Mouse (Mus musculus) liver, postnatal 0 days (tissue): ENCODE results near the gene Gm10447. TPM values are rescaled to one million over a fixed set of nuclear protein-coding genes. Genes with fewer than 3 reads are reported as not detected.
A peak's percentile ranks its signal among the peaks of the same experiment; 100 is the strongest.

Experiments
- ATAC-seq: fragments of 200-750 bp; cut with Nextera tagmentation; 2 replicates; pipeline ENCODE4 v1.8.0; 2017; ENCODE audit warnings: mild to moderate bottlenecking, moderate library complexity
- DNase-seq: peaks from one replicate; pipeline ENCODE4 v3.0.0-alpha.2; 2016
- H3K27ac ChIP-seq: fragments of 300-500 bp; sonication (generic); 2 replicates; pipeline ENCODE4 v1.5.1; 2014; ENCODE audit warnings: antibody characterized with exemption, moderate library complexity, mild to moderate bottlenecking, low read depth
- H3K27me3 ChIP-seq: fragments of 300-500 bp; sonication (generic); 2 replicates; pipeline ENCODE4 v1.6.1; 2014; ENCODE audit warnings: low read length, control low read depth, mixed read lengths; ENCODE audit not compliant: insufficient read depth
- H3K36me3 ChIP-seq: fragments of 300-500 bp; sonication (generic); replicated peaks from 2 replicates; pipeline ENCODE4 v1.6.1; 2014; ENCODE audit warnings: mild to moderate bottlenecking, control low read depth, low read length, moderate library complexity, mixed read lengths; ENCODE audit not compliant: insufficient read depth
- H3K4me1 ChIP-seq: fragments of 300-500 bp; sonication (generic); 2 replicates; pipeline ENCODE4 v1.6.1; 2014; ENCODE audit warnings: antibody characterized with exemption, mild to moderate bottlenecking, control low read depth; ENCODE audit not compliant: insufficient read depth
- H3K4me2 ChIP-seq: fragments of 300-500 bp; sonication (generic); 2 replicates; pipeline ENCODE4 v1.6.1; 2014; ENCODE audit warnings: low read depth, mild to moderate bottlenecking, low read length, moderate library complexity, mixed read lengths
- H3K4me3 ChIP-seq: fragments of 300-500 bp; sonication (generic); 2 replicates; pipeline ENCODE4 v1.5.1; 2014; ENCODE audit warnings: low read depth, low read length
- H3K9ac ChIP-seq: fragments of 300-500 bp; sonication (generic); replicated peaks from 2 replicates; pipeline ENCODE4 v1.6.1; 2014; ENCODE audit warnings: mild to moderate bottlenecking, moderate library complexity
- H3K9me3 ChIP-seq: fragments of 300-500 bp; sonication (generic); 2 replicates; pipeline ENCODE4 v1.6.1; 2016; ENCODE audit warnings: mild to moderate bottlenecking, control low read depth, low read length, mixed read lengths
- CTCF ChIP-seq: sonication (generic); IDR thresholded peaks from 2 replicates; pipeline ENCODE4 v1.5.1; 2016; ENCODE audit warnings: antibody characterized with exemption, low read depth
- EP300 ChIP-seq: IDR thresholded peaks from 2 replicates; pipeline ENCODE4 v1.6.1; 2016; ENCODE audit warnings: antibody characterized with exemption, low read depth, mild to moderate bottlenecking
- WGBS: fragments of 180-500 bp; shearing (Covaris S2); extraction: QIAGEN DNeasy Blood & Tissue Kit; methylation state at CpG from one replicate; pipeline ENCODE4 v1.1.7; 2014; ENCODE audit not compliant: insufficient replicate concordance; 5-methylcytosine and 5-hydroxymethylcytosine counted together
- polyA plus RNA-seq: library from polyadenylated mRNA; unstranded; fragments of >200 nt; fragmentation: Nextera tagmentation; extraction: Ambion mirVana; gene quantifications from 2 replicates; pipeline ENCODE4 v1.2.1, GENCODE M21; 2015

Gene Gm10447
- polyA plus RNA-seq, 1 experiment from 2014 or later: 0.25 TPM

DNA sequence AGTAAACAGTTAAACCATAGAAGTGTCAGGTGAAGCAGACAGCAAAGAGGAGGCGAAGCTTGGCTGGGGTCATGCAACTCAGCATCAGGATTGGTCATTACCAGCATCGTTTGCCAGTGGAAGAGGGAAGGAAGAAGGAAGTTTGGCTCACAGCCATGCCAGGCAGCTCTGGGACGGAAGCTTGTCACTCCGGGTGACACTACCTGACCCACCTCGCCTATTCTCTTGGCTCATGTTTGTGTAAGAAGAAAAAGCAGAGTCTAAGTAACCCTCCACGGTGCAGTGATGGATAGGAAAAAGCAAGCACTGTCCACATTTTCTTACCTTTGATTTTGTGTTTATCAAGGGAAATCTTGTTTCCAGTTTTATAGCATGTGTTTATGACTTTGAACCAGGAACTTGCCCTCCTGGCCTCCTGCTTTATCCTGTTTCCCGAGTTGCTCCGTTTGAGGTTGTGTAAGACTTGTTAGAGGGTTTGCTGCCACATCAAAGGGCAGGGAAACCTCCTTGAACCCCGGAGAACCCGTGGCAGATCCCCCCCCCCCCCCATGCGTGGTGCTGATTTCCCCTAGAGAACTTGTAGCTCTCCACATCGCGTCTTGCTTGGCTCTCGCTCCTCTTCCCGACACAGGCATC is 6.7 kb downstream of the Gm10447 start:
- no peaks in the 10 kb centered on the region for H3K36me3 ChIP-seq
- H3K27ac ChIP-seq: no peak overlapping the region
- DNase-seq (no peak), ATAC-seq (no peak)
- no peaks in the 10 kb centered on the region for H3K9me3 ChIP-seq
- no peaks in the 10 kb centered on the region for H3K27me3 ChIP-seq
- TF ChIP-seq EP300: no peak
- no peak overlapping the region for H3K4me2 ChIP-seq
- H3K4me1 ChIP-seq: peaks cover 25% of the 10 kb centered on the region
- 20% methylated on average over 15 of the region's 15 CpGs for WGBS
- no peak overlapping the region for H3K9ac ChIP-seq
- no peak overlapping the region for H3K4me3 ChIP-seq

DNA sequence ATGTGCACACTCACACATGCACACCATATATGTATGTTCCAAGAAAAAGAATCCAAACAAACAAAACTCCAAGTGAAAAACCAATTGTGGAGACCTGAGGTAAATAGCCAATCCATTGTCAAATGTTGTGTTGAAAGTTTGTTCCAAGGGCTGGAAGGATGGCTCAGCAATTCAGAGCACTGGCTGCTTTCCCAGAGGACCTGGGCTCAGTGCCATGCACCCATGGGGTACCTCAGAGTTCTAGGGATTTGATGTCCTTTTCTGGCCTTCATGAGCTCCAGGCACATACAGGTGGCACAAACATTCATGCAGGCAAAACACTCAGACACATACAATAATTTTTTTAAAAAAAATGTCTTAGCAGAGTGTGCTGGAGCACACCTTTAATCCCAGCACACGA is 8.4 kb downstream of the Gm10447 start:
- DNase-seq (peak; percentile 73), ATAC-seq (peak; percentile 64)
- no peak overlapping the region for H3K4me3 ChIP-seq
- WGBS: 92% methylated on average over 1 of the region's 1 CpGs
- no peaks in the 10 kb centered on the region for H3K36me3 ChIP-seq
- H3K4me2 ChIP-seq: no peak overlapping the region
- no peak overlapping the region for H3K9ac ChIP-seq
- peaks cover 26% of the 10 kb centered on the region for H3K4me1 ChIP-seq
- TF ChIP-seq EP300: no peak; the same call in 1 of the 2 replicates
- TF ChIP-seq CTCF: no peak
- peak overlapping the region; percentile 83 for H3K27ac ChIP-seq
- H3K9me3 ChIP-seq: no peaks in the 10 kb centered on the region
- no peaks in the 10 kb centered on the region for H3K27me3 ChIP-seq

DNA sequence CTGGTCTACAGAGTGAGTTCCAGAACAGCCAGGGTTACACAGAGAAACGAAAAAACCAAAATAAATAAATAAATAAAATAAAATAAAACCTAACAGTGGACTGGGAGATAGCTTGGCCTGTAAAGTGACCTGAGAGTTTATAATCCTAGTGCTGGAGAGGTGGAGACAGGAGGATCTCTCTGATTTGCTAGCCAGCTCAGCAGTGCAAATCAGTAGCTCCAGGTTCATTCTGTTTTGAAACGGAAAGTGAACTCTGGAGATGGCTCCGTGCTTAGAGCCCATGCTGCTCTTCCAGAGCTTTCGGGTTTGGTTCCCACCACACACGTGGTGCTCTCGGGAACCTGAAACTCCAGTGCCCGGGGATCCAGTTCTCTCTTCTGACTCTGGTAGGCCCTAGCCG is 8.9 kb downstream of the Gm10447 start:
- WGBS: 85% methylated on average over 8 of the region's 8 CpGs
- no peak for DNase-seq

DNA sequence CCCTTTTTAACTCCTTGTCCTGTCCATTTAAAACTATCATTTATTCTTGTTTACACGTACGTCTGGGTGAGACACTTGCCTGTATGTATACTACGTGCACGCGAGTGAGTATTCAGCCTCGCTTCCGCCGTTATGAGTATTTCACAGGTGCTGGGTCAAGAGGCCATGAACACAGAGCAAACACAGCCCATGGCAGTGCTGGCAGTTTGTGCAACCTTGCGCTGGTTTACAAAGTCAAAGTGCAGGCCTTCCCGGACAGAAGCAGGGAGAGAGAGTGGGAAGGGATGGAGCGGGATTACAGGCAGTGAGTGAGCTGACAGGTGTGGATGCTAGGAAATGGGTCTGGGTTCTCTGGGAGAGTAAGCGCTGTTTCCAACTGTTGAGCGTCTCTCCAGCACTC is 10.7 kb downstream of the Gm10447 start:
- peak; percentile 81 for ATAC-seq
- peak overlapping the region; percentile 67 for H3K27ac ChIP-seq
- peaks cover 23% of the 10 kb centered on the region for H3K4me1 ChIP-seq
- no peak overlapping the region for H3K4me3 ChIP-seq
- no peaks in the 10 kb centered on the region for H3K9me3 ChIP-seq
- peak; percentile 61 for DNase-seq
- no peaks in the 10 kb centered on the region for H3K36me3 ChIP-seq
- TF ChIP-seq EP300: no peak
- no peak for TF ChIP-seq CTCF
- no peak overlapping the region for H3K4me2 ChIP-seq
- no peak overlapping the region for H3K9ac ChIP-seq
- WGBS: 68% methylated on average over 13 of the region's 13 CpGs
- no peaks in the 10 kb centered on the region for H3K27me3 ChIP-seq

More for the DNA sequence above, 8.9 kb downstream of the Gm10447 start:
- no peaks in the 10 kb centered on the region for H3K27me3 ChIP-seq
- no peak overlapping the region for H3K4me3 ChIP-seq
- H3K4me2 ChIP-seq: no peak overlapping the region
- peak; percentile 64 for ATAC-seq
- no peaks in the 10 kb centered on the region for H3K9me3 ChIP-seq
- H3K36me3 ChIP-seq: no peaks in the 10 kb centered on the region
- peak overlapping the region; percentile 83 for H3K27ac ChIP-seq
- no peak overlapping the region for H3K9ac ChIP-seq
- H3K4me1 ChIP-seq: peaks cover 26% of the 10 kb centered on the region
- no peak for TF ChIP-seq EP300
- no peak for TF ChIP-seq CTCF

DNA sequence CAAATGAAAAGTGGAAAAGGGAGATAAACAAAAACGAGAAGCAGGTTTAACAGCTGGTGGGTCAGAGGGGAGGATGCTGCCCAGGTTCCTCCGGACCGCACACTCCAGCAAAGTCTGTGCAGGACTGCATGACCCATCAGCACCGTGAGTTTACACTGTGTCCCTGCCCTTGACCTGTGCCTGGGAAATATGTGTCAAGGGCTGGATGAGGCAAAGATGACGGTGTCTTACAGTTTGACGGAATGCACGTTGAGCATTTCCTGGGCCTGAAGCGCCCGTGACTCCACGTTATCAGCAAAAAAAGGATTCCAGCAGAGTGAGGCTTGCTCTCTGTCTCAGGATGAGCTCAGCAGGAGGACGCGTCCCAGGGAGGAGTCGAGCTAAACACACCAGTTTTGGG is 11.3 kb downstream of the Gm10447 start:
- peak; percentile 16; the same call in 1 of the 2 replicates for ATAC-seq
- Histone ChIP-seq H3K9ac (no peak overlapping the region), H3K9me3 (no peaks in the 10 kb centered on the region), H3K36me3 (no peaks in the 10 kb centered on the region), H3K27me3 (no peaks in the 10 kb centered on the region), H3K27ac (peak overlapping the region; percentile 67), H3K4me1 (peaks cover 19% of the 10 kb centered on the region), H3K4me2 (no peak overlapping the region), H3K4me3 (no peak overlapping the region)
- DNase-seq: no peak
- 52% methylated on average over 13 of the region's 13 CpGs for WGBS
- no peak for TF ChIP-seq CTCF
- TF ChIP-seq EP300: no peak

DNA sequence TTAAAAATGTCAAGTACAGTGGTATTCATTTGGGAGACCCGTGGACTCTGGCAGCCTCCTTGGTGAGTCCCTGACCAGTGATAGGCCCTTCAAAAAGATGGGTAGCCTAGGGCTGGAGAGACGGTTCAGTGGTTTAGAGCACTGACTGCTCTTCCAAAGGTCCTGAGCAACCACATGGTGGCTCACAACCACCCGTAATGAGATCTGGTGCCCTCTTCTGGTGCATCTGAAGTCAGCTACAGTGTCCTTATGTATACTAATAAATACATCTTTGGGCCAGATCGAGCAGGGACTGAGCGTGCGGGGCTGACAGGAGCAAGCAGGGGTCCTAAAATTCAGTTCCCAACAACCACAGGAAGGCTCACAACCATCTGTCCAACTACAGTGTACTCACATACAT is 13.0 kb downstream of the Gm10447 start:
- Histone ChIP-seq H3K4me3 (no peak overlapping the region), H3K4me2 (no peak overlapping the region), H3K9ac (no peak overlapping the region), H3K9me3 (no peaks in the 10 kb centered on the region), H3K27me3 (no peaks in the 10 kb centered on the region), H3K27ac (no peak overlapping the region), H3K4me1 (peaks cover 6% of the 10 kb centered on the region; the same call in 1 of the 2 replicates), H3K36me3 (no peaks in the 10 kb centered on the region)
- DNase-seq (no peak), ATAC-seq (no peak)
- TF ChIP-seq CTCF (peak; percentile 82), EP300 (no peak)
- 22% methylated on average over 6 of the region's 6 CpGs for WGBS

DNA sequence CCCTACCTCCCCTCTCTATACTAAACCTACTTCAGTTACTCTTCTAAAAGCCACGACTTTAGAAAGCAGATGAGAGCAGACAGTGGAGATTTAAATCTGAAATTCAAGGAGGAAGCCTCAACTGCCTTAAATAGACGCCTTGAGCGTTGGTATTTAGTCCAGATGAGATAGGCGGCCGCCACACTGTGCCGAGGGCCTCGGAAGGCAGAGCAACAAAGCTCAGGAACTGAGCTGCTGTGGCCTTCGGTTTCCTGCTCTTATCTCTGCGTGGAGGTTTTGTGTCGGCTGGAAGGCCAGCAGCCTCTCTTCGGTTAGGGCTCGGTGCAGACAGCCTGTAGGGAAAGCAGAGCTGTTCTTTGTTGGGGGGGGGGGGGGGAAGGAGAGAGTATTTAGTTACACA is 15.0 kb downstream of the Gm10447 start:
- H3K27ac ChIP-seq: 0 out of 2 replicates have a peak overlapping the region, but pooled peaks have one; percentile 31
- H3K4me3 ChIP-seq: no peak overlapping the region
- H3K9ac ChIP-seq: no peak overlapping the region
- H3K27me3 ChIP-seq: no peaks in the 10 kb centered on the region
- H3K9me3 ChIP-seq: no peaks in the 10 kb centered on the region
- no peaks in the 10 kb centered on the region for H3K36me3 ChIP-seq
- ATAC-seq: no peak
- H3K4me2 ChIP-seq: peak overlapping the region; percentile 24
- TF ChIP-seq EP300: no peak
- no peak for DNase-seq
- H3K4me1 ChIP-seq: peaks cover 4% of the 10 kb centered on the region; the same call in 1 of the 2 replicates
- WGBS: 5% methylated on average over 12 of the region's 12 CpGs
